Mouse (Mus musculus): Measurements from ENCODE around the gene Rab40b. TPM values are rescaled to one million over a fixed set of nuclear protein-coding genes. Genes with fewer than 3 reads are reported as not detected.

The Rab40b gene
- 1.2 TPM for polyA plus RNA-seq (2014; fragmentation: Illumina TruSeq; extraction: RNeasy Lipid Tissue Mini Kit (QIAGEN cat#74804); ENCODE audit: low replicate concordance)

DNA sequence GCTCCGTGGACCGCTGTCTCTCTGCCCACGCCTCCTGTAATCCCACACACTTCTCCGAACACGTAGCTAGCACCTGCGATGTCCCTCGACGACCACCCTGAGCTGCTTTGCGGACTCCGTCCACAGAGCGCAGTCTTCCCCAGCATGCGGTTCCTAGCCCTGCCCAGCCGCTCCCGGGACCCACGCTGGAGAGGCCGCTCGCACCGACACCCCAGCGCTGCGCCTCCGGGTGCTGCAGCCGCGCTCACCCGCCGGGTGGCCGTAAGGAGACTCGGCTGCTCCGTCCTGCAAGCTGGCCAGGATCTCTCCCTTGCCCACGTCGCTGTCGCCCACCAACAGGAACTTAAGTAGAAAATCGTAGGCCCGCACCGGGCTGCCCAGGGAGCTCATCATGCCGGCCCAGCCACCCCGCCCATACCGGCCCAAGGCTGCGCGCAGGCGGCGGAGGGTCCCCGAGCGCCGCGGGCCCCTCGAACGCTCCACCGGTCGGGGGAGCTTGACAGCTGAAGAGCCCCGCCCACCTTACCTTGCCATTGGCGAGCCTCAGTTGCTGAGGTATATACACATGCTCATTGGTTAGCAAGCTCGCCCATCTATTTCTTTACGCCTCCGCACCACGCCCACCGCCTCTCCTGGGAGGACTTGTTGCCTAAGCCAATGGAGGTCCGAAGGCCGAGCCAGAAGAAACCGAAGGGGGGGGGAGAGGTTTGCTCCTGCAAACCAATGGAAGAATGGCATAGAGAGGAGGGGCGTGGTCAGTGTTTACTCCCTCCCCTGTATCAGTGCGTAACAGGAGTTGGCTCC, at the start of gene Rab40b:
Gene Rab40b (minus strand): TSS at position 502 of the 804 bp plus-strand sequence.

DNA sequence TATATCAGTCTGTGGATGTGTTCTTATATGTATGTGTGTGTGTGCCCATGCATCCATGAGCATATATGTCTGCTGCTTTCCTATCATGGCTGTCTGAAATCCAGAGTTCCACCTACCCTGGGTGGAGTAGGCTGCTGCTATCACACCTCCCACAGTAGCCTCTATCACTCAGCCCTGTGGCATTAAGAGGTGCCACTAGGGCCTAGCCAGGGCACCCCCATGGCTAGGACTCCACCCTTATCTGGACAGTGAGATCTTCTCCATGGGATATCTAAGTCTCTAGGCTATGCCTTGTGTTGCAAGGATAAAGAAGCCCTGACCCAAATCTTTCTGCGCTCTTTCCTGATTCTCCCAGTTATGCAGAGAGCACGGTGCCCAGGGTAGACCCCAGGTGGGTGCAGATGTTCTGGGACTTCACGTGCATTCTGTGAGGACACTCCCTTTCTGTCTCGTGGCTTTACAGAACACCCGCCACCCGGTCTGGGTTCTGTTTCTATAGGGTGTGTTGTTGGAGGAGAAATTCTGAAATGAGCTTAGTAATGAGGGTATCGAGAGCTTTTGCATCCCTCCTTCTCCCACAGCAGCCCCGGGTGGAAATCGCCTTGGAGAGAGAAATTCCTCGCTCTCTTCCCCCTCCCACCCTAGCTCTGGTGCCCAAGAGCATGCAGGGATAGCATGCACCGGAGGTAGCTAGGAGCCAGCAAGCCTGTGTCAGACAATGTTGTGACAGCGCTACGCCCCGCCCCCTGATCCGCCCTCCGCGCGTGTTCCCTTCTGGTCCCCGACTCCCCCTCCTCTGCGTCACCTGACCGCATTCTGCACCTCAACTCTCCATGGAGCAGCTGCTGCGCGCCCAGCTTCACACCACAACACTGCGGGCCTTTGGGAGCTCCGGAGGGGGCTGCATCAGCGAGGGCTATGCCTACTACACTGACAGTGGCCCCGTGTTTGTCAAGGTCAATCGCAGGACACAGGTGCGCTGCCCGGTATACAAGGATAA, 46.4 kb upstream of the Rab40b start, which contains the start of gene Fn3k:
Gene Fn3k (plus strand): TSS at position 758 of the 1,000 bp plus-strand sequence.

DNA sequence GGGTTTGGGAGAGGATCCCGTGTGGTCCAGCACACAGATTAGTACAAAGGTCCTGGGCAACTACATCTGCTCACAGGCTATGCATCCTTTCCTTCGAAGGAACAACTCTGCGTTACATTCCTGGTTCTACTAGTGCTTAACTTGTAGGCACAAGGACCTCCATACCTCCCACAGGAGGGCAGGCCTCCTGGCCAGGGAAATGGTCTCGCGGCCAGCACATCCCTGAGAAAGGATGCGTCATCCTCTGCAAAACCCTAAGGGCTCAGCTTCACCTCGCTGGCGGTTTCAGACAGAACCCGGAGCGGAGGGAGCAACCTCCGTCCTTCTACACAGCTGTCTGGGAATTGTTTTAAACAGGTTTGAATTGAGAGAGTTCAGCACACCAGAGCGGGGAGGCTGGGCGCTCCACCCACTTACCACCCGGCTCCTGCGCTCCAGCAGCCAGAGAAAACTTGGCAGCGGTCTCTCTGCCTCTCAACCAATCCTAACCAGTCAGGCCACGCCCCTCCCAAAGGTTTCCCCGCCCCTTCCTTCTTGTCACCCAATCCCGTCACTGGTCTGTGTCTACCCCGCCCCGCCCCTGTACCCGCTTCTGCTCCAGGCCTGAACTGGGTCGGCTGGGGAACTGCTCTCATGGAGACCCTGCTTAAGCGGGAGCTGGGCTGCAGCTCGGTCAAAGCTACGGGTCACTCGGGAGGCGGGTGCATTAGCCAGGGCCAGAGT, 32.9 kb upstream of the Rab40b start, which contains the start of gene Fn3krp:
Gene Fn3krp (plus strand): TSS at position 572 of the 723 bp plus-strand sequence.

DNA sequence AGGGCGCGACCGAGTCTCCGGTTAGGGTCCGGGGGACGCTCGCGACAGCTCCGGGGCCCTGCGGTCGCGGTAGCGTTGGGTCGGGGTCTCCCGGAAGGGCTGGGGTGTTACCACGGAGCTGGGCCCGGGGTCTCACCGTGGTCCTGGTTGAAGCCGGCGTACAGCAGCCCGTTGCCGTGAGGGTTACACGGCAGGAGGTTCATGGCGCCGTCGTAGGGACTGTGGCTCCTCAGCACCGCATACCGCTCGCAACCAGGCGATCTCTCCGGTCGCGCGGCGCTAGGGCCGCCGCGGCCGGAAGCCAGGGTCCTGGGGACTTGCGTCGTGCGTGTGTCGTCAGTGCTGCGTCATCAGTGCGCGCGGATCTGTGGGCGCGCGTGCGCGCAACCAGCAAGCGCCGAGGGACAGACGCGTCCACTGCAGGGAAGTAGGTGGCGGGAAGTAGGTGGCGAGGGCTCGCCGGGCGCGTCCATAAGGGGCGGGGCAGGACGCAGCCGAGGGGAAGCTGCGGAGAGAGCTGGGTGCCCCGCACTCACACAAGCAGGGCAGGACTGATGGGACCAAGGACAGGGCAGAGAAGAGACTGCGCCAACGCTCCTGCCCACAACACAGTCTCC, 33.9 kb downstream of the Rab40b start, which contains the start of gene Wdr45b:
Gene Wdr45b (minus strand): TSS at position 355 of the 617 bp plus-strand sequence.

Other genes starting within 250 kb of the Rab40b start
- gene Tex19.1, start 242.1 kb downstream of the Rab40b start, polyA plus RNA-seq (2014; fragmentation: Illumina TruSeq; extraction: RNeasy Lipid Tissue Mini Kit (QIAGEN cat#74804); ENCODE audit: low replicate concordance) = not detected
- gene Uts2r, start 228.0 kb downstream of the Rab40b start, polyA plus RNA-seq (2014; fragmentation: Illumina TruSeq; extraction: RNeasy Lipid Tissue Mini Kit (QIAGEN cat#74804); ENCODE audit: low replicate concordance) = not detected
- gene Hexdc, start 183.8 kb downstream of the Rab40b start, polyA plus RNA-seq (2014; fragmentation: Illumina TruSeq; extraction: RNeasy Lipid Tissue Mini Kit (QIAGEN cat#74804); ENCODE audit: low replicate concordance) = 7.4 TPM
- 1.1 TPM for gene Ogfod3, start 183.5 kb downstream of the Rab40b start, polyA plus RNA-seq (2014; fragmentation: Illumina TruSeq; extraction: RNeasy Lipid Tissue Mini Kit (QIAGEN cat#74804); ENCODE audit: low replicate concordance)
- gene Cybc1, start 158.9 kb downstream of the Rab40b start, polyA plus RNA-seq (2014; fragmentation: Illumina TruSeq; extraction: RNeasy Lipid Tissue Mini Kit (QIAGEN cat#74804); ENCODE audit: low replicate concordance) = 11.0 TPM
- 22.7 TPM for gene Narf, start 151.0 kb downstream of the Rab40b start, polyA plus RNA-seq (2014; fragmentation: Illumina TruSeq; extraction: RNeasy Lipid Tissue Mini Kit (QIAGEN cat#74804); ENCODE audit: low replicate concordance)
- gene Foxk2, start 128.3 kb downstream of the Rab40b start, polyA plus RNA-seq (2014; fragmentation: Illumina TruSeq; extraction: RNeasy Lipid Tissue Mini Kit (QIAGEN cat#74804); ENCODE audit: low replicate concordance) = 6.9 TPM
- 45.5 TPM for gene Wdr45b, start 33.8 kb downstream of the Rab40b start, polyA plus RNA-seq (2014; fragmentation: Illumina TruSeq; extraction: RNeasy Lipid Tissue Mini Kit (QIAGEN cat#74804); ENCODE audit: low replicate concordance)
- 4.6 TPM for gene Fn3krp, start 33.1 kb upstream of the Rab40b start, polyA plus RNA-seq (2014; fragmentation: Illumina TruSeq; extraction: RNeasy Lipid Tissue Mini Kit (QIAGEN cat#74804); ENCODE audit: low replicate concordance)
- gene Fn3k, start 46.7 kb upstream of the Rab40b start, polyA plus RNA-seq (2014; fragmentation: Illumina TruSeq; extraction: RNeasy Lipid Tissue Mini Kit (QIAGEN cat#74804); ENCODE audit: low replicate concordance) = 0.41 TPM
- 14.8 TPM for gene Tbcd, start 63.7 kb upstream of the Rab40b start, polyA plus RNA-seq (2014; fragmentation: Illumina TruSeq; extraction: RNeasy Lipid Tissue Mini Kit (QIAGEN cat#74804); ENCODE audit: low replicate concordance)
- 0.30 TPM for gene Zfp750, start 131.1 kb upstream of the Rab40b start, polyA plus RNA-seq (2014; fragmentation: Illumina TruSeq; extraction: RNeasy Lipid Tissue Mini Kit (QIAGEN cat#74804); ENCODE audit: low replicate concordance)